Mouse (Mus musculus): ENCODE measurements around the gene Rmnd5b. TPM values are rescaled to one million over a fixed set of nuclear protein-coding genes. Genes with fewer than 3 reads are reported as not detected.
"Not testable (repeated sequence)": the region's sequence is repeated elsewhere in the genome, so short reads cannot be mapped to it uniquely, and the experiment has no call there.

Gene Rmnd5b
- total RNA-seq, 4 experiments from 2014 or later, result 42.4 to 60.2 (median 51.6) TPM

DNA sequence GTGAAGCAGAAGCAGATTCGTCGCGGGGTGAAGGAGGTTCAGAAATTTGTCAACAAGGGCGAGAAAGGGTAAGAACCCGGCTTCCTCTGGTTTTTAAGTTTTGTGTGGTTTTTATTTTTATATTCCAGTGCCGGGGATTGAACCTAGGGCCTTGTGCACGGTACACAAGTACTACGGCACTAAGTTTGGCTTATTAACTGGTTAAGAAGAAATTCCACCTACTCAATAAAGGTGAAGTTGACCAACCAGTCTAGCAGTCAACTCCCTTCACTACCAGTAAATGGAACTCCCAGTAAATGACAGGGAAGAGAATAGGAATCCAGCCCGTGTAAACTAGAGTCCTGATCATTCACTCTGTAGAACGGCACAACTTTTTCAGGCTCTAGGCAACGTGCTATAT is 15.6 kb downstream of the Rmnd5b start:
- no peak for DNase-seq

- peak; percentile 97 for DNase-seq
Measured at GRCm38 (mm10) chr11:51619409-51620060, 16.2 kb downstream of the Rmnd5b start, which contains the start of gene Nhp2. Gene Nhp2 (plus strand): TSS chr11:51619735.

- no peak for DNase-seq
Measured at GRCm38 (mm10) chr11:51618894-51619408, 16.7 kb downstream of the Rmnd5b start.

GRCm38 (mm10) chr11:51617693-51618092 is 18.0 kb downstream of the Rmnd5b start:
- no peak for DNase-seq

DNA sequence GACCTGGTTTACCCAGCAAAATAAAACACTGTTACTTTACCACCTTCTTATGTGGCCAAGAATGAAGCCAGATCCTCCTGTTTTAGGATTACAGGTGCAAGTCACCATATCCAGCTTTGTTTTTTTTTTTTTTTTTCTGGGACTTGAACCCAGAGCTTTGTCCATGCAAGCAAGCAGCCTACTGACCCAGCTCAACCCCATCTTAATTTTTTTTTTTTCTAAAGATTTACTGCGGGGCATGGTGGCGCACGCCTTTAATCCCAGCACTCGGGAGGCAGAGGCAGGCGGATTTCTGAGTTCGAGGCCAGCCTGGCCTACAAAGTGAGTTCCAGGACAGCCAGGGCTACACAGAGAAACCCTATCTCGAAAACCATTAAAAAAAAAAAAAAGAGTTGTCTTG is 19.6 kb downstream of the Rmnd5b start:
- not testable (repeated sequence) for DNase-seq

- DNase-seq, result peak; percentile 78
Measured at GRCm38 (mm10) chr11:51615601-51616000, 20.1 kb downstream of the Rmnd5b start.

DNA sequence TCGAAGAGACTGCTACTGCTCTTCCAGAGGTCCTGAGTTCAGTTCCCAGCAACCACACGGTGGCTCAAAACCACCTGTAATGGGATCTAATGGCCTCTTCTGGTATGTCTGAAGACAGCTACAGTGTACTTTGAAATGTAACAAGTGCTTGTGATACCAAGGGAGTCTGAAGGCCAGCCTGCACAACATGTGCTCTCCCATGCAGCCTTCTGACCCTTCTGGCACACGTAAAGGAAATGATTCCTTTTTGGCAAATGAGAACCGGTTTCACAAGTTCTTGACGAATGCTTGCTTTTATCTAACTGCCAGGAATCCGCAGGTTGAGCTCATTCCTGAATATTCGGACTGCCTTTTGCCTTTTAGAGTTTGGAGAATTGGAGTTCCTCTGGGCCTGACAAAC is 20.6 kb downstream of the Rmnd5b start:
- no peak for DNase-seq

DNA sequence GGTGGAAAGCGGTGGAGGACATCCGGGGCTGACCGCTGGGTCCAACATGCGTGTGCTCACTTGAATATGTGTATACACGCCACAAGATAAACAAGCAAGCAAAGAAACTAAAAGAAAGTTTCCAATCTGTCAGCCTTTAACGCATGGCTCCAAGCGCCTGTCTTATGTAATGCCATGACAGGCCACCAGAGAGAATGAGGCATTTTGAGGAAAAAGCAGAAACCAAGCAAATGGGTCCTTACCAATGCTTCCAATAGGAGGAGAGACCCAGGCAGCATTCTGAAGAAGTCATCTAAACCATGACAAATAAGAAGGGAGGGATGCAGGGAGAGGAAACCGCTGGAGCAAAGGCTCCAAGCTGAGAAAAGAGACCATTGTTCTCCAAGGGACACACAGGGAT is 21.4 kb downstream of the Rmnd5b start:
- no peak for DNase-seq

DNA sequence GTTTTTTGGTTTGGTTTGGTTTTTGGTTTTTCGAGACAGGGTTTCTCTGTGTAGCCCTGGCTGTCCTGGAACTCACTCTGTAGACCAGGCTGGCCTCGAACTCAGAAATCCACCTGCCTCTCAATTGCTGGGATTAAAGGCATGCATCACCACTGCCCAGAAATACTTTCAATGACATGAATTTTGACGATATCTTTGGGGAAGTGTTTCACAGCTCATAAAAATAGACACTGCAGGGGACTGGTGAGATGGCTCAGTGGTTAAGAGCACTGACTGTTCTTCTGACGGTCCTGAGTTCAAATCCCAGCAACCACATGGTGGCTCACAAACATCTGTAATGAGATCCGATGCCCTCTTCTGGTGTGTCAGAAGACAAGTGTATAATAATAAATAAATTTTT is 25.8 kb downstream of the Rmnd5b start:
- not testable (repeated sequence) for DNase-seq

GRCm38 (mm10) chr11:51609266-51609909 is 26.3 kb downstream of the Rmnd5b start:
- DNase-seq, result no peak

DNA sequence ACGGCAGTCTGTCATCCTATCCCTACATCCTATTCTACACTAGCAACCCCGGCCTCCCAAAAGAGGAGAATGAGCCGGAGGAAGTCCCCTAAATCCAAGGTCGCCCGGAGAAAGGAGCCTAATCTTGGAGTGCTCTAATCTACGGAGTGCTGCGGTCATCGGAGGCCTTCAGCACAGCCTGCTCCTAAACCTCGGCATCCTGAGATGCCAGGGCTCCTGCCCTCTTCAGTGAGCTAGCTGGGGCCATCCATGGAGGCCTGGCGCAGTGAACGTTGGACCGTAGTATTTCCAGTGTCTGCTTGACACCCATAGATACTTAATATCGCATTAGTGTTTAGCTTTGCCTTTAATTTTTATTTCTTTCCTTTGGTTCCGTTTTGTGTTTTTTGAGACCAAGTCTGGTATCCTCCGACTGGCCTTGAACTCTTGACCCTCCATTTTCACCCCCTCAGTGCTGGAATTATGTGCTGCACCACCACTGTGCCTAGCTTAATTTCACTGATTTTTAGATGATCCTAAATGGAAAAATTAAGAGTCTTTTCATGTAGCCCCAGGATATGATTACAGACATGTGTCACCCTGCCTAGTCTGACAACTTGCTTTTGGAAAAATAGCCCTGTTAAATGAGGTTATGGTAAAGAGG is 28.5 kb downstream of the Rmnd5b start:
- DNase-seq, result no peak

DNA sequence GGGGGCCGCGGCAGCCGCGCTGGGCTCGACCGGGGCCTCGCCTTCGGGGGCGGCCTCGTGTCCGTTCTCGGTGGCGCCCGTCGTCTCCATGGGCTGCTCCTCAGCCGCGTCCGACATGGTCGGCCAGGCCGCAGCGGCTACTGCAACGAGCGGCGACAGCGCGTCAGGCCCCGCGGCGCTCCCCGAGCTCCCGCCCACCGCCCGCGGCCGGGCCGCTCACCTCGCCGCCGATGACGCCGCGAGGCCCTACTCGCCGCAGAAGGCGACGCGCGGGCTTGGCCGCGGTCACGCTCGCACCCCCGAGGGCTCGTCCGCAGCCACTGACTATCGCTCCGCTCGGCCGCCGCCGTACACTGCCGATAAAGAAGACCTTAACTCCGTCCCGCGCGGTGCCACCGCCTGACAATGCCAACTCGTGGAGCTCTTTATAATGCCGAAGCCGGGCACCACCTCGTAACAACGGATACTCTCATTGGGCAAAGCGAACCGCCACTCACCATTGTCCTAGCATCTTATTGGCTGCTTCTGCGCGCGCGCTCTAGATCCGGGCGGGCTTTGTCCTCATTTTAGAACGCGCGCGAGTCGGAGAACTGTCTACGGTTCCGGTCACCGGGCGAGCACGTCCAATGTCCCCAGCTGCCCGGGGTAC is 29.1 kb downstream of the Rmnd5b start, which contains the start of gene Hnrnpab:
Gene Hnrnpab, minus strand, starts transcription at position 401 of the 649 bp plus-strand sequence.
- peak; percentile 96 for DNase-seq

- DNase-seq, result peak; percentile 88
Measured at GRCm38 (mm10) chr11:51605602-51606446, 29.9 kb downstream of the Rmnd5b start.

DNA sequence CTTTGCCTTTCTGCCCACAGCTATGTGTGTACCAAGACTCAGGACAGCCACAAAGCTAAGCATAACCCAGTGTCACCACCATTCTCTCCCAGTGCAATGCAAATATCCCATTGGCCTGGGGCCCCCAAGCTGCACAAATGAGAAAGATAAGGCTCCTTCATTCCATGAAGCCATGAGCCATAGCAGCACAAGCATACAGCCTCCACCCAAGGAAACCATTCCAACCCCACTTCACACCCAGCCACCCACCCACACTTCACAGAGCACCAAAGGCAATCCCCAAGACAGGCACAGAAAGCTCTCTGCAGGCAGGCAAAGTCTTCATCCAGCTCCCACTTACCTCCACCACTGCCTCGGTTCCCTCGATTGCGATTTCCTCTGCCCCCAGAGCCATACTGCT is 33.4 kb downstream of the Rmnd5b start:
- DNase-seq, result no peak

DNA sequence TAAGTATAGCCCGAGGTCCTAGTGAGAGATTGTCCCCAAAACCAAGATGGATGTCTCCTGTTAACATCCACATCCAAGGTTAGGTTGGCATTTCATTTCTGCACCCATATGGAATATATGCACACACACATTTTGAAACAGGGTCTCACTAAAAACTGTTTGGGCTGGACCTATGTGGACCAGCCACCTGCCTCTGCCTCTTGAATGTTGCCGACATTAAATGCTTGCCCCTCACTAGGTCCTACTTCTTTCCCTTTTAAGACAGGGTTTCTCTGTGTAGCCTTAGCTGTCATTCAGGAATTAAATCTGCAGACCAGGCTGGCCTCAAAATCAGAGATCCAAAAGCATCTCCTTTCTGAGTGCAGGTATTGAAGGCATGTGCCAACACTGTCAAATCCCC is 38.1 kb downstream of the Rmnd5b start:
- no peak for DNase-seq

DNA sequence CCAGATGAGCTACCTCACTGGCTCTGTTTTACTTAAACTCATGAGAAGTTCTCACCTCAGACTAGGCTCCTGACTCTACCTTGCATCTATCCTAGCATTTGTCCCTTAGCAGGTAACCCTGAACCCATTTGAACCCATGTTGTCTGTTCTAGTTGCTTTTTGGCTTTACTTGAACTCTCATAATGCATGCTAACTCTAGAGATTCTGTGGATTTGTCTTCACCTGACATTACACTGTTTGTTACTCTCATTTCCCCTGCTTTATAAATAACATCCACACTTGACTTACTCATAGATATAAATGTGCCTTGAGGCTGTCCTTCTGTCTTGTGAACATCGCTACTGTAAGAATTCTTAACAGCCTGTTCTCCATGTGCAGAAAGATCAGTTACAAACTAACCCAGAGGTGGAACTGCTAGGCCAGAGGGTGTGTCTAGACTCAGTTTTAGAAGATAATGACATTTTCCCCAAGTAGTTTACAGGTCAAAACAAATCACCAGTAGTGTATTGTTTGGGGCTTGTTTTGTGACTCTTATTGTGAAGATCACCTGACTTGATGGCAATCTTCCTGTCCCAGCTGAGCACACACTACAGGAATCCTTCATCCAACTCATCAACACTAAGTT is 40.1 kb downstream of the Rmnd5b start:
- DNase-seq, result no peak

GRCm38 (mm10) chr11:51594715-51595350 is 40.9 kb downstream of the Rmnd5b start:
- DNase-seq, result no peak

- DNase-seq, result no peak
Measured at GRCm38 (mm10) chr11:51593849-51594248, 41.8 kb downstream of the Rmnd5b start.

DNA sequence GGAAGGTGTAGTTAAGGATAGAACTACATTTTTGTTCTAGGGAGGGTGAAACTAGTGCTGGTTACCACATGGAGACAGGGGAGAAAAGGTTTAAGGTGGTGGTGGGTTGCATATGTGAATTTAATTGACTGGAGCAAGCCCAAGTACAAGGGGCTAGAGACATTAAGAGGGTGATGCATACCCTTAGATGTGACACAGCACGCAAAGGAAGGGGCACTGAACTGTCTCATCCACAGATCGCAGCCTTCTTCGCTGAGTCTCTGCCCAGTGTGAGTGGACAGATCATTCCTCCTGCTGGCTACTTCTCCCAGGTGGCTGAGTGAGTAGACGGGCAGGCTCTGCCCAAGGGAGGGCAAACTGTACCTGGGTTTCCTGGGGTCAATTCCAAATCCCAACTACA is 42.3 kb downstream of the Rmnd5b start:
- DNase-seq, result no peak

DNA sequence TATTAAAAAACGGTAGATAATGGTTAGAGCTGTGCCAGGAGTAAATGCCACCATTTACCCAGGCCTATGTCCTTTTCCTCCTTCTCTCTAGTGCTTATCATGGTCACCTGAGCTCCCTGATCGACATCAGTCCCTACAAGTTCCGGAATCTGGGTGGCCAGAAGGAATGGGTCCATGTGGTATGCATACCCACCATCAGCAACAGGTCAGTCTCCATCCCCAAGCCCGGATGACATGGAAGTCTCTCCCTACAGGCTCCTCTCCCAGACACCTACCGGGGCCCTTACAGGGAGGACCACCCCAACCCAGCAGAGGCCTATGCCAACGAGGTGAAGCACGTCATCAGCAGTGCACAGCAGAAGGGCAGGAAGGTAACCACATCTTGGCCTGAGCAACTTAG is 43.8 kb downstream of the Rmnd5b start:
- DNase-seq, result no peak

- no peak for DNase-seq
Measured at GRCm38 (mm10) chr11:51591168-51591567, 44.5 kb downstream of the Rmnd5b start.
